Mouse (Mus musculus) embryonic facial prominence, embryonic 14.5 days (tissue): ENCODE data around the gene Pou2f1. TPM values are rescaled to one million over a fixed set of nuclear protein-coding genes. Genes with fewer than 3 reads are reported as not detected.
A peak's percentile ranks its signal among the peaks of the same experiment; 100 is the strongest.

Experiments used
- ATAC-seq: fragments of 200-750 bp; cut with Nextera tagmentation; 2 replicates; pipeline ENCODE4 v1.8.0; 2017; ENCODE audit warnings: low read depth, moderate number of reproducible peaks, moderate TSS enrichment
- DNase-seq: peaks from one replicate; pipeline ENCODE4 v3.0.0-alpha.2; 2015; ENCODE audit warnings: low spot score
- H3K27ac ChIP-seq: fragments of 300-500 bp; sonication (generic); replicated peaks from 2 replicates; pipeline ENCODE4 v1.5.1; 2014; ENCODE audit warnings: low read depth, mild to moderate bottlenecking, low read length, moderate library complexity
- H3K27me3 ChIP-seq: fragments of 300-500 bp; sonication (generic); replicated peaks from 2 replicates; pipeline ENCODE4 v1.6.1; 2014; ENCODE audit warnings: low read length; ENCODE audit not compliant: control insufficient read depth, insufficient read depth
- H3K36me3 ChIP-seq: fragments of 300-500 bp; sonication (generic); 2 replicates; pipeline ENCODE4 v1.6.1; 2014; ENCODE audit warnings: low read length, mixed read lengths; ENCODE audit not compliant: control insufficient read depth, insufficient read depth
- H3K4me1 ChIP-seq: fragments of 300-500 bp; sonication (generic); 2 replicates; pipeline ENCODE4 v1.6.1; 2014; ENCODE audit warnings: antibody characterized with exemption, low read length; ENCODE audit not compliant: control insufficient read depth, insufficient read depth
- H3K4me2 ChIP-seq: fragments of 300-500 bp; sonication (generic); 2 replicates; pipeline ENCODE4 v1.6.1; 2014; ENCODE audit warnings: low read depth, mild to moderate bottlenecking, low read length, moderate library complexity, mixed read lengths
- H3K4me3 ChIP-seq: fragments of 300-500 bp; sonication (generic); 2 replicates; pipeline ENCODE4 v1.5.1; 2014; ENCODE audit warnings: low read depth, mild to moderate bottlenecking, low read length
- H3K9ac ChIP-seq: fragments of 300-500 bp; sonication (generic); 2 replicates; pipeline ENCODE4 v1.6.1; 2014; ENCODE audit warnings: low read depth, mild to moderate bottlenecking, low read length, moderate library complexity, mixed read lengths
- H3K9me3 ChIP-seq: fragments of 300-500 bp; sonication (generic); 2 replicates; pipeline ENCODE4 v1.6.1; 2016; ENCODE audit warnings: low read length; ENCODE audit not compliant: control insufficient read depth
- WGBS: fragments of 180-500 bp; shearing (Covaris S2); extraction: QIAGEN DNeasy Blood & Tissue Kit; methylation state at CpG from one replicate; pipeline ENCODE4 v1.1.7; 2014; 5-methylcytosine and 5-hydroxymethylcytosine counted together
- polyA plus RNA-seq: library from polyadenylated mRNA; unstranded; fragments of >200 nt; fragmentation: Nextera tagmentation; extraction: Ambion mirVana; gene quantifications from 2 replicates; pipeline ENCODE4 v1.2.1, GENCODE M21; 2014

Pou2f1 gene
- polyA plus RNA-seq, 1 experiment from 2014 or later = 13.6 TPM

DNA sequence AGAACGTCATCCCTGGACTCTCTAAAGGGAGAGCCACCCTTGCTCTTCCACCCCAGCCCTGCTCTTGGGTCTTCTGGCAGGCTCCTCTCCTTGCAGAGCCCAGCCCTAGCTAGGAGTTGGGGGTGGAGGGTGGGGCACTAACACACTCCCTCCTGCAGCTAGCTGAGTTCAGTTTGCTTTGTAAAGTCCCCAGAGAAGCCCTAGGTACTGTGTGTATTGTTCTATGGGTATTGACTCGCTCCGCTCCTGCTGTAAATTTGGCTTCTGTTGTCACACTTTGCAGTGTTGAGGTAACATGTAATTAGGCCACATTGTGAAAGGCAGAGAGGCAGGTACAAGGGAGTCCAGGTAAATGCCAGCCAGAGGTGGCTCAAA lies 141.3 kb downstream of the Pou2f1 start:
- DNase-seq (no peak), ATAC-seq (peak; percentile 51; the same call in 1 of the 2 replicates)
- Histone ChIP-seq H3K36me3 (no peaks in the 10 kb centered on the region), H3K4me2 (no peak overlapping the region), H3K27me3 (no peaks in the 10 kb centered on the region), H3K9me3 (no peaks in the 10 kb centered on the region), H3K4me3 (no peak overlapping the region), H3K4me1 (peaks cover 6% of the 10 kb centered on the region), H3K9ac (no peak overlapping the region), H3K27ac (no peak overlapping the region)
- WGBS = 75% methylated on average over 3 of the region's 3 CpGs

DNA sequence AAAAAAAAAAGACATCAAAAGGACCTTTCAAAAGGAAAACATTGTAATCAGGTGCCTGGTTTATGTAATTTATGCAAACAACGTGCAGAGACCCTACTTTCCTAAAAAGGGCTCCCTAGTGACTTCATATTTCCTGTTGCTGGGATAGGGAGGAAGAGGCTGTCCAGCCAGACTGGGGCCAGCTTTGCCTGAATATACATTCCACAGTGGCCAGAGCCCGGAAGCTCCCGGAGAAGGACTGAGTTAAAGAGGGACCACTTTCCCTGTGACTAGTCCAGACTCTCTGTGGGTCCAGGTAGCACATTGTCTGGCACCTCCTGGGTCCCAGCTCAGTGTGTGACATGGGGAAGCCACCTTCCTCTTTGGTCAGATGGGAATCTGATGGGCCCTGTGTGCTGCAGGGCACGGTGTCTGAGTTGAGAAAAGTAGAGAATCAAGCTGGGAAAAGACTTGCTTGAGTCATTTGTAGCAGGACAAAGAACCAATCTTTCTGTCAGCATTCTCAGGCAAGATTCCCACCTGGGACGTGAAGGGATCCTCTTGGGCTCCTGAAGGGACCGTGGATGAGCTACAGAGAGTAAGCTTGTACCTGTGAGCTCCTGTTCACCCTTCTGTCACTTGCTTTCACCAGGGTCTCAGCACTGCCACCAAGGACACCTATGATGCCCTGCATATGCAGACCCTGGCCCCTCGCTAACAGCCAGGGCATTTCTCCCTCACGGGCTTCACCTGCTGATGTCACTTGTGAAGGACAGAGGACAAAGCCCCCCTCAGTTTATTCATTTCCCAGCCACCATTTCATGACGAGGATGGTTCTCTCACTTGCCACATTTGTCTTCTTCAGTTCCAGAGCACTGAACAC lies 141.9 kb downstream of the Pou2f1 start:
- Histone ChIP-seq H3K4me1 (peaks cover 6% of the 10 kb centered on the region), H3K36me3 (no peaks in the 10 kb centered on the region), H3K27me3 (no peaks in the 10 kb centered on the region), H3K4me3 (no peak overlapping the region), H3K27ac (no peak overlapping the region), H3K9me3 (no peaks in the 10 kb centered on the region), H3K4me2 (no peak overlapping the region), H3K9ac (no peak overlapping the region)
- ATAC-seq (no peak), DNase-seq (no peak)
- WGBS = 63% methylated on average over 9 of the region's 9 CpGs

DNA sequence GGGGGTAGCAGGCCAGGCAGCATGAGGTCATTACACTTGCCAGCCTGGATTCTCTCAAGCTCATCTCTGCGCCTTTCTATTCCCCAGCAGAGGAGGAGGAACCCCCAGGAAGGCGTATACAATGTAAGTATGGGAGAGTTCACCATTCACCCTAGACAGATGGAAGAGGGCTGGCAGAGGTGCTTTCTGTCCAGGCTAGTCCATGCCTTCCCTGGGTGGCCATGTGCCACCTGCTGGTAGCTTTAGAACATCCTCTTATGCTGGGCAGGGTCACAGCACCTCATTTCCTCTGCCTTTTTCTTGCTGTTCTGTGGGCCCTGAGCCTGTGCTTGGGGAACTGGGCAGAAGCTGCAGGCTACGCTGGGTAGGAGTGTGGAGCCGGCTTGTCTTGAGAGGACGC lies 144.1 kb downstream of the Pou2f1 start:
- H3K9ac ChIP-seq = no peak overlapping the region
- H3K4me2 ChIP-seq = no peak overlapping the region
- 81% methylated on average over 5 of the region's 5 CpGs for WGBS
- no peaks in the 10 kb centered on the region for H3K27me3 ChIP-seq
- ATAC-seq (0 out of 2 replicates have a peak, but pooled peaks have one; percentile 38), DNase-seq (no peak)
- no peak overlapping the region for H3K27ac ChIP-seq
- H3K4me1 ChIP-seq = no peaks in the 10 kb centered on the region
- H3K4me3 ChIP-seq = no peak overlapping the region
- H3K9me3 ChIP-seq = no peaks in the 10 kb centered on the region
- no peaks in the 10 kb centered on the region for H3K36me3 ChIP-seq

DNA sequence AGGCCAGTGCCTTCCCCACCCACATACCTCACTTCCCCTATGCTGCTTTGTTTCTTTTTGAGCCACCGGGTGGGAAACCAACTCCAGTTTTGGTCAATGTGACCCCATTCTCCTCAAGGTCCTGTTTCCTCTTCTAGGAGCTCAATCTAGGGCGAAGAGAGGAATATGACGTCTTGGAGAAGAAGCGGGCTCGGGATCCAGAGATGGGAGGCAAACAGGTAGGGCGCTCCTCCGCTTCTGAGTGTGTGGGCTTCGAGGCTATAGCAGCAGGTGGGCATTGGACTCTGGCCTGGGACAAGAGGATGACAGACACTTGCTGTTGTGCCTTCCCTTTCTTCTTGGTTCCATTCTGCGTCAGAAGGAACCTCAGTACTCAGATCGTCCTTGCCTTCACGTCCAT lies 145.2 kb downstream of the Pou2f1 start:
- 95% methylated on average over 11 of the region's 11 CpGs for WGBS
- H3K4me3 ChIP-seq = no peak overlapping the region
- ATAC-seq = no peak
- H3K36me3 ChIP-seq = no peaks in the 10 kb centered on the region
- no peaks in the 10 kb centered on the region for H3K9me3 ChIP-seq
- no peak for DNase-seq
- H3K9ac ChIP-seq = no peak overlapping the region
- H3K4me1 ChIP-seq = no peaks in the 10 kb centered on the region
- H3K4me2 ChIP-seq = no peak overlapping the region
- H3K27ac ChIP-seq = no peak overlapping the region
- H3K27me3 ChIP-seq = no peaks in the 10 kb centered on the region

DNA sequence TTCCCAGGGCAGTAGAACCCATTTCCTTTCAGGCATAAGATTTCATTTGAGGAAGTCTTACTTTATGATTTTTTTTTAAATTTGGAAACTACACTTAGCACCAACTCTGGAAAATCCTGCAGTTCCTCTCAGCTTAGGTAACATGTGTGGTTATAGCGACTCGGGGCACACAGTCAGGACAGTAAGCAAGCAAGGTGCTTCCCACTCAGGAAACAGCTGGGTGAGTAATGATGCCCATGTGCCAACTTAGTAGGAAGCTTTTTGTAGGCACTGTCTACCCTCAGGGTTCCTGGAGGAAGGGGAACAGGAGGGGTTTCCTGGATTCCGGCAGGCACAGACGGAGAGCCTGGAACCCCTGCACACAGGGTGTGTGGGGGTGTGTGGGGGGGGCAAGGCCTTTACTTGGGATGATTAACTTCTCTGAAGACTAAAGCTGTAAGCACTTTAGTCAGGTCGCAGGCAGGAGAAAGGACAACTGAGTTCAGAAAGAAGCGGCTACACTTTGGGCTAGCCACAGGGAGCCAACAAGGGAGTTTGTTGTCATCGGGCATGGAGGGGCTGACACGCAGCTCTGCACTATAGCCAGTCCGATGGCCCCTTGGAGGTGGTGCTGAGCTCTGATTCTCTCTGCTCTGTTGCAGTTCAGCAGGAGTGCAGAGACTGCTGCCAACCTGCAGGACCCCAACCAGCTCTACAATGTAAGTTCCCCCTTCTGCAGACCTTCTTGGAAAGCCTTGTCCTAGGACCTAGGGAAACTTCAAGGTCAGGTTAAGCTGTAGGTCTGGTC lies 146.5 kb downstream of the Pou2f1 start:
- H3K9me3 ChIP-seq = no peaks in the 10 kb centered on the region
- DNase-seq = no peak
- H3K4me3 ChIP-seq = no peak overlapping the region
- no peaks in the 10 kb centered on the region for H3K4me1 ChIP-seq
- no peak for ATAC-seq
- H3K4me2 ChIP-seq = no peak overlapping the region
- no peak overlapping the region for H3K9ac ChIP-seq
- H3K27me3 ChIP-seq = no peaks in the 10 kb centered on the region
- no peaks in the 10 kb centered on the region for H3K36me3 ChIP-seq
- whole genome bisulfite sequencing = 48% methylated on average over 9 of the region's 9 CpGs
- H3K27ac ChIP-seq = no peak overlapping the region

DNA sequence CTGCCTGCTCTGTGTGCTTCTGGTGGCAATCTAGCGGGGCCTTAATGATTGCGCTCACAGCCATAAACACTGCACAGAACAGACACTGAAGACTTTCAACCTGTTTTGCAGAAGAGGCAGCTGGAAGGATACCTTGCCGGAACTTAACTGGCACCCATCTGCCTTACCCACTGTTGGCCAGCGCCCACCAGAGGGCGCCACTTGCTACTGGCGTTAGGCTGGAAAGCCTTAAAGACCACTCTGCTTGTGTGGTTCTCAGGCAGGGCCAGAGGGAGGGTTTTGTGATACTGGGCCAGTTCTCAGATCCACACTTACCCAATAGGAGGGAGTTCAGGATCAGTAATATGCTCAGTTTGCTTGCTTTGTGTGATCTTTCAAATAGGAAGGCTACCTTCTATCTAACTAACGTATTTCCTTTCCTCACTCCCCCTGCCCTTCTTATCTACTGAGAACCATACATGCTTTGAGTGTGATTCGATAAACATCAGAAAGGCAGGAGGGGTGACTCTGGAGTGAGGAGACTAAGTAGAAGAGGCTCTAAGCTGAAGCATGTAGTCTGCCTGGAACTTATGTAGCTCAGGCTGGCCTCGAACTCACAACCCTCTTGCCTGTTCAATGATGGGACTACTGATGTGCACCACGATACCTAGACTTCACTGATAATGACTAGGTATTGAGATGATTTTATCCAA lies 148.6 kb downstream of the Pou2f1 start:
- ATAC-seq = no peak
- 64% methylated on average over 10 of the region's 10 CpGs for WGBS
- peak; percentile 57 for DNase-seq

DNA sequence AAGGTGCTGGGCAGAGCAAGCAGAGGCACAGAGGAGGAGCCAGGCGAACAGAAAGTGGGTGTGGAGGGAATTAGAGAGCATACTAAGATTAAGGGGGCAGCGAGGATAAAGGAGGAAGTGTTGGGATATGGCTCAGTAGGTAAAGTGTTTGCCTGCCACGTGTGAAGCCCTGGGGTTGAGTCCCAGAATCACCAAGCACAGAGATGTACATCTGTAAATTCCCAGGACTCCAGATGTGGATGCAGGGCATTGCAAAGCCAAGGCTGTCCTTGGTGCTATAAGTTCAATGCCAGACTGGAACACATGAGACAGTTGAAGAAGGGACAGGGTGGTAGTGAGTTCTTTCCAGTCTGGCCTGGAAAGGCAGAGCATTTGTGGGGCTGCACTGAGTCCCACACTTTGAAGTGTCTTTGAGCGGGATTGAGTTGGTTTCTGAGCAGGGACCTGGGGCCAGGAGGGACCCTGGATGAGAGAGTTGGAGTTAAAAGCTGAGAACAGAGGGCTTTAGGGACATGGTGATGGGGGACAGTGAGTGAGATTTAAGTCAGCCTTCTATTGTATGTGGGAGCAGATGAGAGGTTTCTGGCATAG lies 149.3 kb downstream of the Pou2f1 start:
- Histone ChIP-seq H3K27ac (no peak overlapping the region), H3K4me3 (no peak overlapping the region), H3K4me2 (no peak overlapping the region), H3K27me3 (no peaks in the 10 kb centered on the region), H3K4me1 (no peaks in the 10 kb centered on the region), H3K9me3 (no peaks in the 10 kb centered on the region), H3K36me3 (no peaks in the 10 kb centered on the region), H3K9ac (no peak overlapping the region)
- peak; percentile 17; the same call in 1 of the 2 replicates for ATAC-seq
- no peak for DNase-seq
- 39% methylated on average over 4 of the region's 4 CpGs for WGBS

More for the DNA sequence above, 148.6 kb downstream of the Pou2f1 start:
- Histone ChIP-seq H3K4me1 (no peaks in the 10 kb centered on the region), H3K9me3 (no peaks in the 10 kb centered on the region), H3K27ac (no peak overlapping the region), H3K36me3 (no peaks in the 10 kb centered on the region), H3K27me3 (no peaks in the 10 kb centered on the region), H3K4me3 (no peak overlapping the region), H3K9ac (no peak overlapping the region), H3K4me2 (no peak overlapping the region)

DNA sequence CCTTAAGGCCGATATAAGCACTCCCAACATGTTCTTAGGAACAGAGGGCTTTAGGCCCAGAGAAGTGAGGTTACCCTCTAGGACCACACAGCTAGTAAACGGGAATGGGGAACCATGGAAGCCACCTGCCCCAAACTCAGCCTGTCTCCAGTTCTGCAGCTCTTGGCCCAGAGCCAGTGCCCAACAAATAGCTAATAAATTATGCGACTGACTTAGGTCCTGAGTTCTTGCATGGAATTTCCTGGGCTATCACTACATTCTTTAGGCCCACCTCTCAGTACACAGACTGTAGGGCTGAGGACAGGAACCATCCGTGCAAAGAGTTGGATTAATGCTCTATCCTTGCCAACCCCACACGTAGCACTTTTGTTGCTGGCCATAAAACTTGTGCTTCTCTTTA lies 150.3 kb downstream of the Pou2f1 start:
- no peak for ATAC-seq
- no peaks in the 10 kb centered on the region for H3K9me3 ChIP-seq
- H3K9ac ChIP-seq = no peak overlapping the region
- no peaks in the 10 kb centered on the region for H3K4me1 ChIP-seq
- no peak overlapping the region for H3K27ac ChIP-seq
- no peak overlapping the region for H3K4me3 ChIP-seq
- H3K36me3 ChIP-seq = no peaks in the 10 kb centered on the region
- WGBS = 55% methylated on average over 5 of the region's 5 CpGs
- DNase-seq = no peak
- no peaks in the 10 kb centered on the region for H3K27me3 ChIP-seq
- H3K4me2 ChIP-seq = no peak overlapping the region
